Mouse (Mus musculus) right cerebral cortex, postnatal 25 days (tissue): Measurements from ENCODE around the gene Trim2.
A peak's percentile ranks its signal among the peaks of the same experiment; 100 is the strongest.

Experiments
- DNase-seq: peaks from one replicate; pipeline ENCODE4 v3.0.0; 2022

Gene Trim2

GRCm38 (mm10) chr3:84284796-84285195, 21.9 kb downstream of the Trim2 start:
- no peak for DNase-seq

DNA sequence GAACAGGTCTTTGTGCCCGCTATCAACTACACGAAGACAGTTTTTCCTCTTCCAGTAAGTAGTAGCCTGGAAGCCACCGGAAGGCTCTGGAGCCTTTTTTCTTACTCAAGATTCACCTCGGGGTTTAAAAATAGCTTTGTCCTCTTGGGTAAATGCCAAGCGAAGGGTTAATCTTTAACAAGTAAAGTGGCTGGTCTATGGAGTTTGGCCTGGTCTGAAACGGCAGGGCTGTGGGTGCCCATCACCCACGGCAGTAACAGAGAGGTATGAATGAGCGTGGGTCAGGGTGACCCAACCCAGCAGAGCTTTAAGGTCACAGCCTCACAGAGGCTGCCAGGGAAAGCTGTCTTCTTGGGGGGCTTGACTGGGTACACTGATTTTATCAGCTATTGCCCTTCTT, 23.2 kb downstream of the Trim2 start:
- no peak for DNase-seq

GRCm38 (mm10) chr3:84281936-84282371, 24.7 kb downstream of the Trim2 start:
- DNase-seq: no peak

DNA sequence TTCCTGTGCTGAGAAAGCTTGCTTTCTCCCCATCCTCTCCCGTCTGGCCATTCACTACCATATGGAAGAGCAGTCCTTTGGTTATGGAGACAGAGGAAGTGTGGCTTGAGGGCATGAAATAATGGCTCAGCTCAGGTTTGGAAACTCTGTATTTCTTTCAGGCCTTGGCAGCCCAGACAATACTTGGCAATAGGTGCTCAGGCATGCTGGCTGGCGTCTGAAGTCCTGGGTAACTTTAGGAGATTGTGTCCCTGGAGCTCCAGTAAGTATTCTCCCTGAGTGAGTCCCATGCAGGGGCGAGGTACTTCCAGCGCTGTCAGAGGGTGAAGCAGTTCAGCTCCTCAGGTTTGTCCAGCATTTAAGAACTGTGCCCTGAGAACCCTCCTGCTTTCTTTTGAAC, 27.9 kb downstream of the Trim2 start:
- no peak for DNase-seq

GRCm38 (mm10) chr3:84275124-84275523, 31.6 kb downstream of the Trim2 start:
- no peak for DNase-seq

- no peak for DNase-seq
These were observed 34.2 kb downstream of the Trim2 start for GRCm38 (mm10) chr3:84272293-84273015.

GRCm38 (mm10) chr3:84271794-84272193, 34.9 kb downstream of the Trim2 start:
- DNase-seq: no peak

DNA sequence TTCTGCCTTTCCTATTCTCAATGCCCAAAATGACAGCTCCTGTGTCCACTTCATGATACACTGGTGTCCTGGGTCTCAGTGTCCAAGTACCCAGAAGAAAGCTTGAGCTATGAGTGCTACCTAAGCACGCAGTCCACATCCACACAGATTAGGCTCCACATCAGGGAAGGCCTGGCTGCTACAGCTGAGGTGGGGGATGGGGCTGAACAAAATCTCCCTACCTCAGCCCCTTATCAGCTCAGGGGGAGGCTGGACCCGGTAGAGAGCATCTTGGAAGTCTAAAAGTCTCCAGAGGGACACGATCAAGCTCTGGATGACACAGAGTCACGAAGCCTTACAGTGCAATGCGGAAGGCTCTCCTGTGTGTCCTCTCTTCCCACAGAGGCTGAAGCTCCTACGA, 35.6 kb downstream of the Trim2 start:
- DNase-seq: no peak

DNA sequence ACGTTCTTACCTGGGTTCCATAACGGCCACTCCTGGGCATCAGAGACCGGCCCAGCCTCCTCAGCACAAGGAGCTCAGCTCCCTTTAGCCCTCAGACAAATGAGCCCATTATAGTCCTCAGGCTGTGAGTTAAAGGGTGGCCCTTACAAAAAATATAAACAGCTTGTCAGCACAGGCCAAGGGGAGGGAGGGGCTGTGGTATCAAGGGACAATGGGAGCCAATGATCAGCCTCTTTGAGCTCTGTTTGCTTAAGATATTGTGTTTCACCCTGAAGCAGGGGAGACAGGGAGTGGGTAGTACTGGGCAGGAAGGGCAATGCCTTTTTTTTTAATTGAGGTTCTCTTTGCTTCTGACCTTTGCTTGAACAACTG, 36.1 kb downstream of the Trim2 start:
- no peak for DNase-seq

DNA sequence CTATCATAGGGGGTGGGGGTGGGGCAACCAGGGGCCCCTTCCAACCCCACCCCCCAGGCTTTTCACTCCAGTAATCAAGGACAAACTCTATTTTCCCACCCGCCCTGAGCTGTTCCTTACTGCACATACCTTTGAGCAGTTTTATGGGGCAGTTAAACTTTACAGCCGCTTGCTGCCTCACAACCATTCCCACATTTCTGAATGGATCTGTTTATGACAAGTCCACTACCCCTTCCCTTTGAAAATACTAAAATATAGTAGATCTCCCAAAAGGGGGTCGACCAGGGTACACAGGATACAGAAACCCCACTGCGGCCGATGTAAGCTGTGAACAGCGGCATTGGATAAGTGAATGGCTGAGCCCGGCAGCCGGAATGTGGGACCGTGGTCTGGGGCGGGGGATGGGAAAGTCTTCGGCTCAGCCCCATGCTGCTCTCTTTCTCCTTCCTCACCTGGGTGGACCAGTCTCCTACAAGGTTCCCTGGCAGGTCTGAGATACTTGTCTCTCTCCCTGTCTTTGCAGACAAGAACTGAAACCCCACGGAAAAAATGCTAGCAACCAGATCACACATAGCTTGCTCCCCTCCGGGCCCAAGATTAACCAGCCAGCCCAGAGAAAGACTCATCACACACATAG, 36.6 kb downstream of the Trim2 start:
- DNase-seq: no peak

DNA sequence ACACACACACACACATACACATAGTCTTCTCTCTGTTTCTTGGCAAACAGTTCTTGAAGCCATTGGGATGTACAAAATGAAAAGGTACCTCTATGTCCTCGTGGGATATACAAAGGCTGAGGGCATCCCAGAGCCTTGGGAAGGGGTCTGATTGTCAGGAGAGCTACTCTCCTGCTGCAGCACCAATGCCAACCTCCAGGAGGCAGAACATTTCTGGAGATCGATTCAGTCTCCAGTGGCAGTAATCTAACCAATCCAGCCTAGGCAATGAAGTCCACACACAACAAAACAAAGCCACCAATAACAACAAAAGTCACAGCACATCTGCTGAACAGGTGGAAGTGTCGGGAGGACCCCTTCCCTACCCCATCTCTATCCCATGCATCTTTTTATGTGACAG, 38.2 kb downstream of the Trim2 start:
- DNase-seq: no peak

DNA sequence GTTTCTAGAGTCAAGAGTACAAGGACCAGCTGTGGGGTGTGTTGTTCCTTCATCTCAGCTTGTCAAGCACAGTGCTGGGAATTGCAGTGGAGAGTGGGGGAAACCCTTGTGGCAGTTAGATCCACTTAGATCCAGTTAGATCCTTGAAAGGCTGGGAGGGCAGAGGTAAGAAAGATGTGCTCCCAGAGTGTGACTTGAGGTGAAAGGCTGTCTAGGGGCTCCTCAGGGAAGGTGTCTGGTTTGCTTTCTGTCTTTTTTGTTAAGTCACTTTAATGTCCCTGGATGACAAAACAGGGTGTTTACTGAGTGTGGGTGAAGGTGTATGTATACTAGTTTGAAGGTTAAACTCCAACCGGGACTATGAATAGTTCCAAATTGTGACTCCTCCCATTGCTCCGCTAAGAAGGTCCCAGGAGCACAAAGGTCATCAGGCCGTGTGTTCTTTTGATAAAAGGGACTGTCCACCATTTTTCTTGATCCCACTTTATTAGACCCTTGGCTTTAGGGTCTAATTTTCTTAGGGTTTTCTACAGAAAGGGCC, 40.2 kb downstream of the Trim2 start:
- DNase-seq: no peak

DNA sequence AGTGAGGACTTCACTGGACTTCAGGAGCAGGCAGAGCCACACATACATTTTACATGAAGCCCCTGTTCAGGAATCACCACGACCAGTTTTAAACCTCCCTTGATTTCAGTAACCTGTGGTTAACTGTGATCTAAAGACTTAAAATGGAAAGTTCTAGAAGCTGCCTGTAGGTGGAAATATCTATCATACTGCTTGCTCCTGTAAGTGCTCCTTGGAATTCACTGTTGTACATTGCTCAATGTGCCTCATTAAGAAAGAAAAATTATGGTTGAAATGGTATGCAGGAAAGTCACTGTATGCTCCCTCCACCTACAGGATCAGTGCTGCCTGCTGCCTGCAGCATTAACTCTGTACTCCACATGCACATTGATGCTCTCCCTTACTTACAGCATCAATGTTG, 41.6 kb downstream of the Trim2 start:
- DNase-seq: no peak

GRCm38 (mm10) chr3:84264395-84264794, 42.3 kb downstream of the Trim2 start:
- DNase-seq: no peak

DNA sequence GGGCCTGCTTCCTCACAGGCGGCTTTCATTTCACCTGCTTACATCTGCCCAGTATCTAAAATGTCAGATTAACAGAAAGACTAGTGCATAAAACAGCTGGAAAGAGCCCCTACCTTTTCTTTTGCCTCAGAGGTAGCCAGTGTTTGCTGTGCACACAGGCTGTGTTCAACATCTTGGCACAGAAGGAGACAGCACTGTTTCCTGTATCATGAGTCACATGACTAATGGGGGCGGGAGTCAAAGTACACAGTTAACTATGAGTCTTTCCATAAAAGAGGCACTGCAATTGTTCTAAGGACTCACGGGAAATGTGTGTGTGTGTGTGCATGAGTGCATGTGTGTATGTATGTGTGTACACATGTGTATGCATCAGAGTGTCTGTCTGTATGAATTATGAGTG, 43.9 kb downstream of the Trim2 start:
- DNase-seq: no peak

- no peak for DNase-seq
These were observed 44.8 kb downstream of the Trim2 start for GRCm38 (mm10) chr3:84261863-84262262.

DNA sequence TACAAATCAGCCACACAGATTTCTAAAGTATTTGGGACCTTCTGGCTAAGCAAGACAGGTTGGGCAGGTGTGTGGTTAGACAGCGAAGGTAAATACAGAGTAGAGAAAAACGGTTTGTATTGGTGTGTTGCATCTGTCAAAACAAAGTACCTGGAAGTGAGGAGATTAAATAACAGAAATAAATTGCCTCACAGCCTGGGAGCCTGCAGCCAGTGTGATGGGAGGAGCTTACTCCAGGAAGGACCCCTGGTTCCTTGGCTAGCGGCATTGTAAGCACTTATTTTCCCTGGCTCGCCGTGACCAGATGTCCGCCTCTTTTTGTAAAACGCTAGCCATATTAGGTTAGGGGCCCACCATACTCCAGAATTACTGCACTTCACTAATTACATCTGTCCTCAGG, 45.8 kb downstream of the Trim2 start:
- no peak for DNase-seq

GRCm38 (mm10) chr3:84260024-84260535, 46.6 kb downstream of the Trim2 start:
- DNase-seq: no peak

DNA sequence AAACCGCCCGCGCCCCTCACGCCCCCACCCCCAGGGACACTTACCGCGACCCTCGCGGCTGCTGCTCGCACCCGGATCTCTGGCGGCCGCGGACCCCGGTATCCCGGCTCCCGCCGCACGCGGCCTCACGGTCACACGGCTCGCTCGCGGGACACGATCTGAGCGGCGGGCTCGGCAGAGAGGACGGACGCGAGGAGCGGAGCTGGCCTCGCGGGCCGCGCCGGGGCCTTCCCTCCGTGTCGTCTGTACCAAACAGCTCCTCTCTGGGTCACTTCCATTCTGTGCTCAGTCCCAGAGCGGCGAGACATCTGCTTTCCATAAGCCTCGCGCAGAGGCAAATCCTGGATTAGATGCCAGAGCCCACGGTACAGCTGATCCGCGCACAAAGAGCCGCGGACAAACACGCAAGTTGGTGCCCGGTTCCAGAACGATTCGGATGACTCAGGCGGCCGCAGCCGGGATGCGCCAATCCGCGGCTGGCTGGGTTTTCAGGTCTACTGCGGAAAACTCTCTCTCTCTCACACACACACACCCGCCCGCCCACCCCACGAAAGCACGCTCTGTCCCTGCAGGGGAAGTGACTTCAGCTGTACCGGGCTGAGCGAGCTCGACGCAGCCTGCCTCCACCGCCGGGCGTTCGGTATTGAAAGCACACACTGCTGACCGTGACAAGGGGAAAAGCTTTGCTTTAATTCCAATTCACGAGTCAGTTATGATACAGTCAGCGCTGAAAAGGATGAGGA, 47.2 kb downstream of the Trim2 start:
- DNase-seq: peak; percentile 85

GRCm38 (mm10) chr3:84258518-84259031, 48.1 kb downstream of the Trim2 start:
- no peak for DNase-seq

DNA sequence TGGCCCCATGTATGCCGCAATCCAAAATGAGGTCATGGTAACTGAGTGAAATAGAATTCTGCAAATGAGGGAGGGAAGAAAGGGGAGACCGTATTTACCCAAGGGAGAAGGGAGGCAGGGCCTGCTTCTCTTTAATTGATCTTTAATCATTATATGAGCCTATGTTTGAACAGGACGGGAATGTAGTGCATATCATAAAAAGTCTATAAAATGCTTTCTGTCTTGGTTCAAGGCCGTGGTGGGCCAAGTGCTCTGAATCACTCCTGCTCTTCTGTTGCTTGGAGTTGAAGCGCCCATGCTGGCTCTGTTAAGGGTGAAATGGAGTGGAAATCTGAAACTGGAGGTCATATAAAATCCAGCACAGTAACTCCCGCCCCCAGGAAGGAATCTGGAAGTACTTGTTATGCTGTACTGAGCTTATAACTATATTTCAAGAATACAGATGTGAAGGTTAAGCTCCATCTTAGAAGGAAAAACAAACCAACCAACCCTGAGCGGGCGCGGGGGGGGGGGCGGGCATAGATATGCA, 48.6 kb downstream of the Trim2 start:
- DNase-seq: no peak

DNA sequence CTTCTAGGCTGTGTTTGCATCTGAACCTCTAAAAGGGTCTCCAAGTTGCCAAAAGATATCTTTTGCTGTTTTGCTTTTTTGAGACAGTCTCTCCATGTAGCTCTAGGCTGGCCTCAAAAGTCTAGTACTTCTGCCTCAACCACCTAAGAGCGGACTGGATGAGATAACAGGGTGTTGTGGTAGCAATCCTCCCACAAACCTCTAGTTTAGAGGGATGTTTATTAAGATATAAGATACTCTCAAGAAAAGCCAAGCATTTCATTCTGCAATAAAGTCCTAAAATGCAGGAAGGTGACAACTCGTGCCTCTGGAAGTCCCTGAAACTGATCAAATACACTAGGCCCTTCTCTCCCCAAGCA, 52.2 kb downstream of the Trim2 start:
- DNase-seq: no peak
